Mouse (Mus musculus): ENCODE results near the gene Nsun3. TPM values are rescaled to one million over a fixed set of nuclear protein-coding genes. Genes with fewer than 3 reads are reported as not detected.

The Nsun3 gene
- total RNA-seq (2021), result 10 to 100 TPM in 1 of 2 experiments, 1 to 10 TPM in 1; 8.0 to 15.7 TPM

GRCm38 (mm10) chr16:62786621-62787331 is at the start of gene Nsun3:
TSS of gene Nsun3 (minus strand) at chr16:62786818.
- DNase-seq (ENCODE audit: extremely low spot score in 1 of 2, low spot score in 1 of 2), result peak; percentile 77 to 79

GRCm38 (mm10) chr16:62834016-62834735 is 47.6 kb upstream of the Nsun3 start:
- DNase-seq (ENCODE audit: extremely low spot score in 1 of 2, low spot score in 1 of 2), result no peak

DNA sequence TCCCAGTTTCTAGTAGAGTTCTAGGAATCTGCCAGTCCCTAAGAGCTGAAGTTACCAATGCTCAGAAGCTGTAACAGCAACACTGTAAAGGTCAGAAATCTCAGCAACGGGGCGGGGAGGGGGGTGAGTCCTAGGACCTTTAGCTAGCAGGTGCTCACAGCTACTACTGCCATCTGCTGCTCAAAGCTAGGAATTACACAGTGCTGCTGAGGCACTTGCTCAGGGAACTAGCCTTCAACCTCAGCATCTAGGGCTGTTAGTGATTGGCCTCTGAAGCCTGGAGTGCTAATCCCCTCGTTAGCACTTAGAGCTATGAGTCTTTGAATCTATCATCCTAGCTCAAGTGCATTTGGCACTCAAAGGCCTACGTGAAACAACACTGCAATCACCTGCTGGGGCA is 45.9 kb upstream of the Nsun3 start:
- DNase-seq (ENCODE audit: extremely low spot score in 1 of 2, low spot score in 1 of 2), result no peak

- no peak for DNase-seq (ENCODE audit: extremely low spot score in 1 of 2, low spot score in 1 of 2)
Observed at GRCm38 (mm10) chr16:62832027-62832426, 45.4 kb upstream of the Nsun3 start.

DNA sequence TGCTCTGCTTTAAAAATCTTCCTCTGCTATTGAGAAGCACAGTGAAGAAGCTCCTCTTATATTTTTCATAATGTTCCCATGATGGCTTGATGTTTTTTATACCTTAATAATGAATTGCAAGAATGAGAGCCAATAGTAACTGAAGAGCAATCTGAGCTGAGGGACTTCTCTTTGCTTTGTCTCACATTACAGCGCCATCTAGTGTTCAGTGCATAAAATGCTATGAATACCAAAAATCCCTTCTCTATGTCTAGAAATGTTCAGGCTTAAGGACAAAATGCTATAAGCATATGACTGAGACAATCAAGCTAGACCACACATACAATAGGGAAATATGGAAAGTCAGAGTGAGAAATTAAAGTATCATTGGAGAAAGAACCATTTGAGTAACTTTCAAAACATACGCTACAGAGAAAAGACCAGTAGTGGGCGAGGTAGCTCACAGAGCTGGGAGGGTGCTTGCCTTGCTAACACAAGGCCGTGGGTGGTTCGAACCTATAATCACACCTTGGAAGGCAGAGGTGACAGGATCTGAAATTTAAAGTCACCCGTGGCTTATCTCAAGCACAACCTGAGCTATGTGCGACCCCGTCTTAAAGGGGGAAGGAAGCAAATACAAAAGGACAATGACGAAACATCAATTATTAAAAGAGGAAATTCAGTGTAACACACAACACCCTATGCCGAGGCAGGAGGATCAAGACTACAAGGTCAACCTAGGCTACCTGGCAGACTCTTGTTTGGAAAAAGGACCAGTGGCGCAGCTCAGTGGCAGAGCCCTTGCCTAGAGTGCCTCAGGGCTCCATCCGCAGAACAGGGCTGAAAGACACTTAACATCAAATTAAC is 39.8 kb upstream of the Nsun3 start:
- no peak for DNase-seq (ENCODE audit: extremely low spot score in 1 of 2, low spot score in 1 of 2)

GRCm38 (mm10) chr16:62822472-62822871 is 35.9 kb upstream of the Nsun3 start:
- no peak for DNase-seq (ENCODE audit: extremely low spot score in 1 of 2, low spot score in 1 of 2)

DNA sequence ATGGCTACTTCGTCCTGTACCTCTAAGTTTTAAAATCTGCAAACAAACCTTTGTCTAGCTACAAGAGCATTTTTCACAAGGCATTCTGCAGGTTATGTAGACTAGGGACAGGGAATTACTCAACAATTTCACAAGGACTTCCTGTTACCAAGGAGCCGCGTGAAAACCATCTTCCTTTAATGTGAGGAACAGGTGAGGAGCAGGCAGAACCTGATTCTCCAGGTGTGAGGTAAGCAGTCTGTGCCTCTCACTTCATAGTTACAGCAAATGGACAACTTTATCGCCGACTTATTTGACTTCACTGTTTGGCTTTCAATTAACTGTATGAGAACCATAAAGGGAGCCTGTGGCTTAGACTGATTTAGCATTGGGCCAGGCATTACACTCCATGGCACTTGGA is 27.9 kb upstream of the Nsun3 start, which contains the start of gene Stx19:
TSS of gene Stx19 (plus strand) at position 186 of the 400 bp plus-strand sequence.
- DNase-seq (ENCODE audit: extremely low spot score in 1 of 2, low spot score in 1 of 2), result no peak

DNA sequence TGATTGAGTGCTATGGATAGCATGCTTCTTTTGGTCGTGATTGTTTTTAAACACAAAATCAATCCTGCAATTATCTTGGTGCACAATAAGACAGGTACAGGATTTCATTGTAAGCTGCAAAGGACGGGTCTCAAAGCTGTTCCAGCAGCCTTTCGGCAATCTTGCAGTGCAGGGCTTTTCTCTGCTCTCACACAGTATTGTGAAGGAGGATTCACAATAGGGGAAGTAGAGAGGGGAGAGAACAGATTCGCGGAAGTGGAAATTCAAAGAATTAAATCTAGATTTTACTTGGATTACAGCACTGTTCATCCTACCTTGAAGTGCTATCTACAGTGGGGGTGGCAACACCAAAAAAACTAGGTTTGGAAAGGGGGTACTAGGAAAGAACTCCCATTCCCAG is 27.2 kb upstream of the Nsun3 start:
- no peak for DNase-seq (ENCODE audit: extremely low spot score in 1 of 2, low spot score in 1 of 2)

DNA sequence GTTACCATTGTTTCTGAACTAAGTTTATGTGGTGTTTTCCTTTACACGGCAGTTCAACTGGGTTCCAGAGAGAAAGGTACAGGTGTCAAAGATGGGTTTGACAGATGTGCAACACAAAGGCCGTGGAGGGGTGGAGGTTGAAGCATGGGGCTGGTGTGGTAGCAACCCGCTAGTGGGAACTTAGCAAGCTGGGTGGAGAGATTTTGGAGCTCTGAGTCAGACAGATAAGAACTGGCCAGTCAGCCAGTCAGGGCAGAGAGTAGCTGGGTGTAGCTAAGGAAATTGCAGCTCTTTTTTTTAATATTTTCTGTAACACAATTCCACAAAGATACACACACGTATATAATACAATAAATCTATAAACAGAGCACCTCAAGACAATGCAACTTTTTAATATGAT is 24.2 kb upstream of the Nsun3 start:
- DNase-seq (ENCODE audit: extremely low spot score in 1 of 2, low spot score in 1 of 2), result no peak

GRCm38 (mm10) chr16:62807249-62807979 is 20.8 kb upstream of the Nsun3 start:
- no peak for DNase-seq (ENCODE audit: extremely low spot score in 1 of 2, low spot score in 1 of 2)

GRCm38 (mm10) chr16:62804621-62805020 is 18.0 kb upstream of the Nsun3 start:
- no peak for DNase-seq (ENCODE audit: extremely low spot score in 1 of 2, low spot score in 1 of 2)

- no peak for DNase-seq (ENCODE audit: extremely low spot score in 1 of 2, low spot score in 1 of 2)
Observed at GRCm38 (mm10) chr16:62799839-62800238, 13.2 kb upstream of the Nsun3 start.

- no peak for DNase-seq (ENCODE audit: extremely low spot score in 1 of 2, low spot score in 1 of 2)
Observed at GRCm38 (mm10) chr16:62799426-62799825, 12.8 kb upstream of the Nsun3 start.

DNA sequence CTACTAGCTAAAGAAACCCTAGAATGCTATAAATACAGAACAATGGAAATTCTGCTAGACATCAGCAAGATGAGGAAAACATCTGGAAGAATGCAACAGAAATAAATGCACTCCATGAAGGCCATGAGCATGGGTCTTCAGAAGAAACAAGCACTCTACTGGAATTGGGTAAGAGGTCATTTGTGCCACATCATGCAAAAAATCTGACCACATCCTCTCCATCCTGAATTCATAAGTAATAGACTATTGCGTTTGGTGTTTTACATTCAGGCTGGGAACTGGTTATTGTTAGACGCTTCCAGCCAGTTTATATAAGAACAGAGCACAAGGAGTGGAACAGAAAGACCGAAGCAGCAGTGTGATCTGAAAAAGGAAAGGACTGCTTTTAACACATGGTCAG is 12.2 kb upstream of the Nsun3 start:
- DNase-seq (ENCODE audit: extremely low spot score in 1 of 2, low spot score in 1 of 2), result no peak

- DNase-seq (ENCODE audit: extremely low spot score in 1 of 2, low spot score in 1 of 2), result no peak
Observed at GRCm38 (mm10) chr16:62796608-62797007, 10.0 kb upstream of the Nsun3 start.

- no peak for DNase-seq (ENCODE audit: extremely low spot score in 1 of 2, low spot score in 1 of 2)
Observed at GRCm38 (mm10) chr16:62782229-62782628, 4.4 kb downstream of the Nsun3 start.

- DNase-seq (ENCODE audit: extremely low spot score in 1 of 2, low spot score in 1 of 2), result no peak
Observed at GRCm38 (mm10) chr16:62778282-62778681, 8.3 kb downstream of the Nsun3 start.

DNA sequence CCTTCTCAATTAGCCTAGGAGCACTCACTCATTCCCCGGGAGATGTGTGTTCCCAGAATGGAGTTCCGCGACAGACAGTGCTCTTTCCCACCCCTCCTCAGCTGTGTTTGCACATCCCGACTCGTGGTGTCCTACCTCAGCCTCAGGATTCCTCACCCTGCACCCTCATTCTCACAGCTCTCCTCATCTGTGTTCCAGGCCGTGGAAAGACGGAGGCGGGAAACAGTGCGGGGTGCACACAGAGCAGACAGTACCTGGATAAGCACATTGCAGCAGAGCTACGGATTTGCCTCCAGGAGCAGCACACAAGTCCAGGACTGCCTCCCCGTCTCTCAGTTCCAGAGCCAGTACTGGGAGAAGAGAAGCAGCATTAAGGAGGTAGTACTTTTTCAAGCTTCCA is 10.6 kb downstream of the Nsun3 start:
- DNase-seq (ENCODE audit: extremely low spot score in 1 of 2, low spot score in 1 of 2), result no peak

DNA sequence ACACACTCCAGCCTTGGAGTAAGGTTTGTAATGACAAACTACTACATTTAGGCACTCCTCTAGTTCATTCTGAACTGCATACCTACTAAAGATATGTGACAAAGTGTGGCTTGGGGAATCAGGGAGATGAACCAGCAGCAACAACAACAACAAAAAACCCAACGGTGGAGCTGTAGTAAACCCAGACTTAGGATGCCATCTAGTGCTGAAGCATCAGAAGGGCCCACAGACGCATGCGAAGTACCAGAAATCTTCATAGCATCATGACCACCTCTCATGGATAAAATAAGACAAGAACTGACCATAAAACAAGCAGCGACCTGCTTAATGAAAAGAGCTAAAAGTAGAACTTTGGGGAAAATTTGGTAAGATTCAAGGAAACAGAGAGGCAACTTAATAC is 13.2 kb downstream of the Nsun3 start:
- no peak for DNase-seq (ENCODE audit: extremely low spot score in 1 of 2, low spot score in 1 of 2)

GRCm38 (mm10) chr16:62758340-62758739 is 28.3 kb downstream of the Nsun3 start:
- no peak for DNase-seq (ENCODE audit: extremely low spot score in 1 of 2, low spot score in 1 of 2)

Data from layer of hippocampus, postnatal 25 days (tissue).